Mouse (Mus musculus) embryonic facial prominence, embryonic 11.5 days (tissue): ENCODE results near the gene Rfx4. TPM values are rescaled to one million over a fixed set of nuclear protein-coding genes. Genes with fewer than 3 reads are reported as not detected.

Experiments
- ATAC-seq: fragments of 200-750 bp; cut with Nextera tagmentation; replicated peaks from 2 replicates; pipeline ENCODE4 v1.8.0; 2017; ENCODE audit warnings: low read depth; ENCODE audit not compliant: insufficient number of reproducible peaks, low FRiP score, low TSS enrichment
- DNase-seq: peaks from one replicate; pipeline ENCODE4 v3.0.0-alpha.2; 2015; ENCODE audit warnings: low spot score
- H3K27ac ChIP-seq: fragments of 300-500 bp; sonication (generic); replicated peaks from 2 replicates; pipeline ENCODE4 v1.5.1; 2014; ENCODE audit warnings: mild to moderate bottlenecking, low read depth, low read length, control low read depth
- H3K27me3 ChIP-seq: fragments of 300-500 bp; sonication (generic); 2 replicates; pipeline ENCODE4 v1.6.1; 2014; ENCODE audit warnings: mild to moderate bottlenecking, low read length, moderate library complexity, mixed read lengths; ENCODE audit not compliant: control insufficient read depth, insufficient read depth
- H3K36me3 ChIP-seq: fragments of 300-500 bp; sonication (generic); replicated peaks from 2 replicates; pipeline ENCODE4 v1.6.1; 2014; ENCODE audit warnings: low read depth, mild to moderate bottlenecking, low read length, moderate library complexity, mixed read lengths; ENCODE audit not compliant: control insufficient read depth, insufficient read depth
- H3K4me1 ChIP-seq: fragments of 300-500 bp; sonication (generic); 2 replicates; pipeline ENCODE4 v1.6.1; 2014; ENCODE audit warnings: low read length, mixed read lengths; ENCODE audit not compliant: control insufficient read depth, insufficient read depth
- H3K4me2 ChIP-seq: fragments of 300-500 bp; sonication (generic); 2 replicates; pipeline ENCODE4 v1.6.1; 2014; ENCODE audit warnings: low read depth, mild to moderate bottlenecking, control low read depth, low read length, moderate library complexity
- H3K4me3 ChIP-seq: fragments of 300-500 bp; sonication (generic); 2 replicates; pipeline ENCODE4 v1.5.1; 2014; ENCODE audit warnings: low read depth, low read length, control low read depth
- H3K9ac ChIP-seq: fragments of 300-500 bp; sonication (generic); replicated peaks from 2 replicates; pipeline ENCODE4 v1.6.1; 2014; ENCODE audit warnings: mild to moderate bottlenecking, control low read depth, low read length
- H3K9me3 ChIP-seq: fragments of 300-500 bp; sonication (generic); replicated peaks from 2 replicates; pipeline ENCODE4 v1.6.1; 2016; ENCODE audit warnings: mild to moderate bottlenecking, low read length, inconsistent platforms, mixed read lengths; ENCODE audit not compliant: control insufficient read depth
- WGBS: fragments of 180-500 bp; shearing (Covaris S2); extraction: QIAGEN DNeasy Blood & Tissue Kit; methylation state at CpG from one replicate; pipeline ENCODE4 v1.1.7; 2014; 5-methylcytosine and 5-hydroxymethylcytosine counted together
- polyA plus RNA-seq: library from polyadenylated mRNA; unstranded; fragments of >200 nt; fragmentation: Nextera tagmentation; extraction: Ambion mirVana; gene quantifications from 2 replicates; pipeline ENCODE4 v1.2.1, GENCODE M21; 2014

Rfx4 gene
- polyA plus RNA-seq, 1 experiment from 2014 or later = 5.2 TPM

DNA sequence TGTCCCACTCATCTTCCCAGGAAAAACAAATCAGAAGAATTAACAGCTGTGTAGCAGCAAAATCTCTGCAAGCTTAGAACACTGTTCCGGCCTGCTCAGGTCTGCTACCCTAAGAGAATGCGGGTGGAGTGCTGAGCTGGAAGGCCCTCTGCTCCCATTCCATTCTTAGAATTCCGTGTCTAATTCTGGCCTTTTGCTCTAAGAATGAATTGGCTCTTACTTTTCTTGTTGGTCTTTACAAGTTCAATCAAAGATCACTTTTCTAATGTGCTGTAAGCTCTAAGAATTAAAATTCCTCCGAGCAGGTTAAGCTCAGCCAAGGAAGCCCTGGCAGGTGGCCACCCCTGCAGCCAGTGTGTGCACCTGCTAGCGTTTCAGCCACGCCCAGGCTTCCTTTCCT, 43.3 kb upstream of the Rfx4 start:
- Histone ChIP-seq H3K4me2 (no peak overlapping the region), H3K27me3 (no peaks in the 10 kb centered on the region), H3K4me1 (no peaks in the 10 kb centered on the region), H3K36me3 (no peaks in the 10 kb centered on the region), H3K27ac (no peak overlapping the region), H3K9me3 (no peaks in the 10 kb centered on the region), H3K9ac (no peak overlapping the region), H3K4me3 (no peak overlapping the region)
- DNase-seq = no peak
- ATAC-seq = no peak
- 88% methylated on average over 6 of the region's 6 CpGs for WGBS

DNA sequence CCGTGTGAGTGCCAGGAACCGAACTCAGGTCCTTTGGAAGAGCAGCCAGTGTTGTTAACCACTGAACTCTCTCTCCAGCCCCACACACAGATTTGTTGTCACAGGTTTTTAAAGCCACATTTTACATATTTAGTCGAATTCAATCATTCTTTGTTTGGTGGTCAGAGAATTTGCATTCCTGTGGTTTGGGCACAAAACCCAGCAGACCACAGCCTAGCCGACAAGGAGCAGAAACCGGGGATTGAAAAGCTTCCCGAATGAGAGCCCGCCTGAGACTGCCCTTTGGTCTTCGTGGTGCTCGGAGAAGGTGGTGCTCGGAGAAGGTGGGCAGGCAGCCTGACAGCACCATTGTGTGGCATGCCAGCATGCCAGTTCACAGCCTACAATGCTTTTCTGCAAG, 42.8 kb upstream of the Rfx4 start:
- no peak overlapping the region for H3K4me2 ChIP-seq
- no peak overlapping the region for H3K27ac ChIP-seq
- no peaks in the 10 kb centered on the region for H3K27me3 ChIP-seq
- H3K36me3 ChIP-seq = no peaks in the 10 kb centered on the region
- ATAC-seq (no peak), DNase-seq (no peak)
- H3K9me3 ChIP-seq = no peaks in the 10 kb centered on the region
- H3K4me3 ChIP-seq = no peak overlapping the region
- WGBS = 80% methylated on average over 10 of the region's 10 CpGs
- H3K4me1 ChIP-seq = no peaks in the 10 kb centered on the region
- no peak overlapping the region for H3K9ac ChIP-seq

DNA sequence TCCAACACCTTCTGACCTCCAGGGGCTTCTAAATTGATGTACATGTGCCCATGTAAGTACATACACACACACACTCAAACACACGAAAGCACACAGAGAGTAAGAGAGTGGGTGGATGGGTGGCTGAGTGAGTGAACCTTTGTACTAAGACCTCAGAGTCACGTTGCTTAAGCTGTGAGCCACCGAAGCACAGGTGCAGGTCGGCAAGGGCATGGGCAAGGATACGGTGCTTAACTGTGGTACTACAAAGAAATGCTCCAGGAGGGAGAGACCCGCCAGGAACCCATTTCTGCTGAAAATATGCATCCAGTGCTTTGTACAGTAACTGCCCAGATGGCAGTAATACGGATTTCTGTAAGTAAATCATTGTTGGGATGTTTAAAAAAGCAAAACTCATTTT, 40.2 kb upstream of the Rfx4 start:
- no peak overlapping the region for H3K27ac ChIP-seq
- WGBS = 84% methylated on average over 7 of the region's 7 CpGs
- DNase-seq (no peak), ATAC-seq (no peak)
- H3K4me3 ChIP-seq = no peak overlapping the region
- no peak overlapping the region for H3K9ac ChIP-seq
- H3K4me1 ChIP-seq = no peaks in the 10 kb centered on the region
- H3K9me3 ChIP-seq = no peaks in the 10 kb centered on the region
- no peaks in the 10 kb centered on the region; the same call in 1 of the 2 replicates for H3K36me3 ChIP-seq
- H3K27me3 ChIP-seq = no peaks in the 10 kb centered on the region
- H3K4me2 ChIP-seq = no peak overlapping the region

DNA sequence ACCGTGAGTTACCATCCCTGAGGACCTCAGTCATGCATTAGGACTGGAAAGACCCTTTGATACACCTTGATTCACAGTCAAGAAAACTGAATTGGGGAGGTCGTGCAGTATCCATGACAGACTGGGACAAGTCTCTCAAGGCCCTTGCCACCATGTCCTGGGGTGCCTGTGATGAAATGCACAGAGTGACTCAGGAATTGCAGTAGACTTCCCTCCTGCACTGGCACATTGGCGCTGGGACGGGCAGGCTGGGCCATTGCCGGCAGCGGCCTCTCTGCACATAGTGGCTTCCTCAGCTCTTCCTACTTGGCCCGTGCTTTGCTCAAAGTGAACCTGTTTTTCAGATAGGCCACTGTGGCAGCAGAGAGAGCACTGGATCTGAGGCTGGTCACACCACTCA, 39.3 kb upstream of the Rfx4 start:
- Histone ChIP-seq H3K36me3 (no peaks in the 10 kb centered on the region; the same call in 1 of the 2 replicates), H3K9ac (no peak overlapping the region), H3K4me2 (no peak overlapping the region), H3K4me3 (no peak overlapping the region), H3K27me3 (no peaks in the 10 kb centered on the region), H3K4me1 (no peaks in the 10 kb centered on the region), H3K27ac (no peak overlapping the region), H3K9me3 (no peaks in the 10 kb centered on the region)
- ATAC-seq = no peak
- WGBS = 96% methylated on average over 7 of the region's 7 CpGs
- no peak for DNase-seq

DNA sequence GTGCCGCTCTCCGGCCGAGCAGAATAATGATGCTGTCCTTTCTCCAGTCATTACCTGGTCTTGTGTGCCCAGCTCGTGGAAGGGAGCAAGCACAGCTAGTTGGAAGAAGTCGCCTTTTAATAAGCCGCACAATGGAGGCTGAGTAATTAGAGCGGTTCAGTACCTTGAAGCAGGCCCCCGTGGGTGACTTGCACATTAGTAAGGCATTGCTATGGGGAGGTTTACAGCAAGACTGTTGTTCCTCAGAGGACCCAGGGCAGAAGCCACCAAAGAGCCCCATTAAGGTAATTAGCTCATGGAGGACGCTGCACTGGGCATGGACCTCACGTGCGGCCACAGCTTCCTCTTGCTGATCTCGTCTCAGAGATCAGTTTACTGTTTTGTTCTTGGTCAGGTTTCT, 33.2 kb upstream of the Rfx4 start:
- Histone ChIP-seq H3K4me3 (no peak overlapping the region), H3K4me2 (no peak overlapping the region), H3K27me3 (no peaks in the 10 kb centered on the region), H3K9me3 (no peaks in the 10 kb centered on the region), H3K27ac (no peak overlapping the region), H3K36me3 (no peaks in the 10 kb centered on the region; the same call in none of the 2 replicates), H3K4me1 (no peaks in the 10 kb centered on the region), H3K9ac (no peak overlapping the region)
- DNase-seq (no peak), ATAC-seq (no peak)
- WGBS = 67% methylated on average over 12 of the region's 12 CpGs

DNA sequence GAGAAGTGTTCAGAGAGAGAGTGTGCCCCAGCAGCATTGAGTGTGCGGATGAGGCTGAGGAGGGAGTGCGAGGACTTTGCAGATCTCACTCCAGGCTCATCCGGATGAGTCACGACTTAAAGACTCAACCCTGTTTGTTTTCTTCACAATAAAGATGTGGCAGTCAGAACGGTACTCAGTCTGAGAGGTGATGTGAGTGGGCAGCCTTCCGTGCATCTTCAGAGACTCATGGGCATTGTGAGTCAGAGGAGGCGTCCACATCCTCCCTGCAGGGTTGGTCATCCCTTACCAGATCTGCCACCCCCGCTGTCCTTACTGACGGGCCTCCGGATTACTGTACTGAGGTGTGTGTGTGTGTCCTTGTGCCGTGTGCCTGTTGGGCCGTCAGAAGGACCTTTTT, 28.9 kb upstream of the Rfx4 start:
- Histone ChIP-seq H3K27ac (no peak overlapping the region), H3K4me3 (no peak overlapping the region), H3K4me1 (no peaks in the 10 kb centered on the region), H3K36me3 (no peaks in the 10 kb centered on the region; the same call in 1 of the 2 replicates), H3K9me3 (no peaks in the 10 kb centered on the region), H3K9ac (no peak overlapping the region), H3K27me3 (no peaks in the 10 kb centered on the region), H3K4me2 (no peak overlapping the region)
- 94% methylated on average over 12 of the region's 12 CpGs for WGBS
- DNase-seq (no peak), ATAC-seq (no peak)

DNA sequence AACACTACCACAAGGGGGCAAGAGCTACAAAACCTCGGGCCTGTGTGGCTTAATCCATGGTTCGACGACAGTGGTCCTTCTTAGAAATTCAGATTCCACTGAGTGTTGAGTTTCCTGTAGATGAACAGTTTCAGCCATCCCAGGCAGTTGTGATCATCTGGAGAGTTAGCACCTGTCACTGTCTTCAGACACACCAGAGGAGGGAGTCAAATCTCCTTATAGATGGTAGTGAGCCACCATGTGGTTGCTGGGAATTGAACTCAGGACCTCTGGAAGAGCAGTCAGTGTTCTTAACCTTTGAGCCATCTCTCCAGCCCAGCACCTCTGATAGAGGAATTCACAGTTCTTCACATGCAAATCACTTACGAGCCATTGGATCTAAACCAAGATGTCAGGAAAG, 28.1 kb upstream of the Rfx4 start:
- 80% methylated on average over 4 of the region's 4 CpGs for WGBS
- no peaks in the 10 kb centered on the region for H3K4me1 ChIP-seq
- H3K9me3 ChIP-seq = no peaks in the 10 kb centered on the region
- no peak overlapping the region for H3K4me3 ChIP-seq
- no peak overlapping the region for H3K9ac ChIP-seq
- H3K27me3 ChIP-seq = no peaks in the 10 kb centered on the region
- DNase-seq = no peak
- no peaks in the 10 kb centered on the region; the same call in 1 of the 2 replicates for H3K36me3 ChIP-seq
- no peak for ATAC-seq
- no peak overlapping the region for H3K27ac ChIP-seq
- no peak overlapping the region for H3K4me2 ChIP-seq

DNA sequence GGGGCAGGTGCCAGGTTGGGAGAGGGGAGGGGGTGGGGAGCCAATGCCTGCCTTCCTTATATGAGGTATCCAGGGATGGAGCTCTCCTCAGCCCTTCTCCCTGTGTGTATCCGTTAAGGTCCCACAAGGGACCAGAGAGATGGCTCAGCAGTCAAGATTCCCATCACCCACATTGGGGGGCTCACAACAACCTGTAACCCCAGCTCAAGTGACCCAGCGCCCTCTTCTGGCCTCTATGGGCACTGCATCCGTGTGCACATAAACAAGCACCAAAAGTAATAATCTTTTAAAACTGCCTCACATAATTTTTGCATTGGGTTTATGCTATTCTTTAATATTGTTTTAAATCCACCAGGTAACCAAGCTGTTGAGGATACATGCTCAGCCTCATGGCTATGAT, 25.8 kb upstream of the Rfx4 start:
- Histone ChIP-seq H3K4me2 (no peak overlapping the region), H3K4me1 (no peaks in the 10 kb centered on the region)
- WGBS = 76% methylated on average over 3 of the region's 3 CpGs

More for the DNA sequence above, 25.8 kb upstream of the Rfx4 start:
- ATAC-seq (no peak), DNase-seq (no peak)
- Histone ChIP-seq H3K27ac (no peak overlapping the region), H3K9me3 (no peaks in the 10 kb centered on the region), H3K27me3 (no peaks in the 10 kb centered on the region), H3K4me3 (no peak overlapping the region), H3K9ac (no peak overlapping the region), H3K36me3 (no peaks in the 10 kb centered on the region; the same call in 1 of the 2 replicates)
